Mouse (Mus musculus): Measurements from ENCODE around the gene Nit1. TPM values are rescaled to one million over a fixed set of nuclear protein-coding genes. Genes with fewer than 3 reads are reported as not detected.

Gene Nit1
- polyA plus RNA-seq, 1 experiment from 2014 or later, result 33.1 TPM

- H3K4me1 ChIP-seq (replicated peaks), result peaks cover 32% of the 10 kb centered on the region
- no peaks in the 10 kb centered on the region for H3K9me3 ChIP-seq (replicated peaks)
- no peaks in the 10 kb centered on the region for H3K36me3 ChIP-seq (replicated peaks)
- WGBS (ENCODE audit: insufficient replicate concordance), result 84% methylated on average over 2 of the region's 2 CpGs
- H3K4me3 ChIP-seq (replicated peaks), result no peak overlapping the region
- ATAC-seq (ENCODE audit: insufficient read depth), result no peak
- no peak overlapping the region for H3K9ac ChIP-seq
- H3K4me2 ChIP-seq, result no peak overlapping the region
- no peak overlapping the region for H3K27ac ChIP-seq (replicated peaks)
- no peaks in the 10 kb centered on the region for H3K27me3 ChIP-seq
Measured at GRCm38 (mm10) chr1:171349210-171349609, 3.8 kb upstream of the Nit1 start.

- H3K36me3 ChIP-seq (replicated peaks), result 0 out of 2 replicates have a peak, but pooled peaks cover under 1% of the 10 kb centered on the region
- 78% methylated on average over 3 of the region's 3 CpGs for WGBS (ENCODE audit: insufficient replicate concordance)
- no peaks in the 10 kb centered on the region for H3K9me3 ChIP-seq (replicated peaks)
- no peak overlapping the region for H3K4me3 ChIP-seq (replicated peaks)
- no peaks in the 10 kb centered on the region for H3K27me3 ChIP-seq
- H3K4me2 ChIP-seq, result no peak overlapping the region
- no peak overlapping the region for H3K9ac ChIP-seq
- H3K27ac ChIP-seq (replicated peaks), result no peak overlapping the region
- ATAC-seq (ENCODE audit: insufficient read depth), result no peak
- H3K4me1 ChIP-seq (replicated peaks), result peaks cover 32% of the 10 kb centered on the region
Measured at GRCm38 (mm10) chr1:171348665-171349064, 3.2 kb upstream of the Nit1 start.

- Histone ChIP-seq H3K9ac (peak overlapping the region; percentile 79), H3K36me3 (replicated peaks) (peaks cover 26% of the 10 kb centered on the region), H3K4me3 (replicated peaks) (peak overlapping the region; percentile 90), H3K4me2 (peak overlapping the region; percentile 84), H3K4me1 (replicated peaks) (peaks cover 32% of the 10 kb centered on the region), H3K27me3 (no peaks in the 10 kb centered on the region), H3K27ac (replicated peaks) (peak overlapping the region; percentile 77), H3K9me3 (replicated peaks) (no peaks in the 10 kb centered on the region)
- 0% methylated on average over 14 of the region's 14 CpGs for WGBS (ENCODE audit: insufficient replicate concordance)
- peak; percentile 34; the same call in 1 of the 2 replicates for ATAC-seq (ENCODE audit: insufficient read depth)
Measured at GRCm38 (mm10) chr1:171346095-171346450, 627 bp upstream of the Nit1 start.

- peak overlapping the region; percentile 79 for H3K9ac ChIP-seq
- H3K4me3 ChIP-seq (replicated peaks), result peak overlapping the region; percentile 90
- H3K4me2 ChIP-seq, result peak overlapping the region; percentile 84
- WGBS (ENCODE audit: insufficient replicate concordance), result 64% methylated on average over 9 of the region's 9 CpGs
- H3K36me3 ChIP-seq (replicated peaks), result peaks cover 39% of the 10 kb centered on the region
- peak; percentile 27 for ATAC-seq (ENCODE audit: insufficient read depth)
- no peaks in the 10 kb centered on the region for H3K27me3 ChIP-seq
- H3K4me1 ChIP-seq (replicated peaks), result peaks cover 27% of the 10 kb centered on the region
- no peaks in the 10 kb centered on the region for H3K9me3 ChIP-seq (replicated peaks)
- H3K27ac ChIP-seq (replicated peaks), result peak overlapping the region; percentile 77
Measured at GRCm38 (mm10) chr1:171344715-171345114, 731 bp downstream of the Nit1 start.

GRCm38 (mm10) chr1:171343922-171344677, 1.3 kb downstream of the Nit1 start:
- Histone ChIP-seq H3K4me2 (peak overlapping the region; percentile 84), H3K4me3 (replicated peaks) (peak overlapping the region; percentile 90; the same call in 1 of the 2 replicates), H3K36me3 (replicated peaks) (peaks cover 45% of the 10 kb centered on the region), H3K9me3 (replicated peaks) (no peaks in the 10 kb centered on the region), H3K4me1 (replicated peaks) (peaks cover 27% of the 10 kb centered on the region), H3K9ac (no peak overlapping the region), H3K27ac (replicated peaks) (peak overlapping the region; percentile 0; the same call in 1 of the 2 replicates), H3K27me3 (no peaks in the 10 kb centered on the region)
- 0 out of 2 replicates have a peak, but pooled peaks have one; percentile 16 for ATAC-seq (ENCODE audit: insufficient read depth)
- WGBS (ENCODE audit: insufficient replicate concordance), result 71% methylated on average over 9 of the region's 9 CpGs

GRCm38 (mm10) chr1:171342262-171343207, 2.9 kb downstream of the Nit1 start:
- Histone ChIP-seq H3K27ac (replicated peaks) (no peak overlapping the region), H3K9me3 (replicated peaks) (no peaks in the 10 kb centered on the region), H3K9ac (no peak overlapping the region), H3K36me3 (replicated peaks) (peaks cover 60% of the 10 kb centered on the region), H3K4me3 (replicated peaks) (no peak overlapping the region), H3K27me3 (no peaks in the 10 kb centered on the region), H3K4me1 (replicated peaks) (peaks cover 25% of the 10 kb centered on the region), H3K4me2 (no peak overlapping the region)
- 87% methylated on average over 16 of the region's 16 CpGs for WGBS (ENCODE audit: insufficient replicate concordance)
- ATAC-seq (ENCODE audit: insufficient read depth), result no peak

GRCm38 (mm10) chr1:171330216-171330560, 15.3 kb downstream of the Nit1 start:
- peak overlapping the region; percentile 78 for H3K4me2 ChIP-seq
- no peaks in the 10 kb centered on the region for H3K9me3 ChIP-seq (replicated peaks)
- peaks cover 6% of the 10 kb centered on the region; the same call in 1 of the 2 replicates for H3K36me3 ChIP-seq (replicated peaks)
- peak overlapping the region; percentile 93 for H3K4me3 ChIP-seq (replicated peaks)
- WGBS (ENCODE audit: insufficient replicate concordance), result 1% methylated on average over 4 of the region's 4 CpGs
- ATAC-seq (ENCODE audit: insufficient read depth), result no peak
- peak overlapping the region; percentile 85 for H3K9ac ChIP-seq
- peak overlapping the region; percentile 98 for H3K27ac ChIP-seq (replicated peaks)
- H3K27me3 ChIP-seq, result no peaks in the 10 kb centered on the region
- H3K4me1 ChIP-seq (replicated peaks), result peaks cover 48% of the 10 kb centered on the region

GRCm38 (mm10) chr1:171329433-171330215, 15.8 kb downstream of the Nit1 start:
- Histone ChIP-seq H3K27me3 (no peaks in the 10 kb centered on the region), H3K9ac (peak overlapping the region; percentile 85), H3K27ac (replicated peaks) (peak overlapping the region; percentile 98), H3K4me2 (peak overlapping the region; percentile 78), H3K4me3 (replicated peaks) (peak overlapping the region; percentile 93), H3K36me3 (replicated peaks) (peaks cover 6% of the 10 kb centered on the region; the same call in 1 of the 2 replicates), H3K4me1 (replicated peaks) (peaks cover 48% of the 10 kb centered on the region), H3K9me3 (replicated peaks) (no peaks in the 10 kb centered on the region)
- 2% methylated on average over 59 of the region's 61 CpGs for WGBS (ENCODE audit: insufficient replicate concordance)
- peak; percentile 71; the same call in 1 of the 2 replicates for ATAC-seq (ENCODE audit: insufficient read depth)

- under 1% methylated on average over 48 of the region's 48 CpGs for WGBS (ENCODE audit: insufficient replicate concordance)
- Histone ChIP-seq H3K27ac (replicated peaks) (peak within 1 kb of the TSS; percentile 98), H3K4me2 (peak within 1 kb of the TSS; percentile 78), H3K4me3 (replicated peaks) (peak within 1 kb of the TSS; percentile 93), H3K27me3 (no peaks in the 10 kb centered on the region), H3K9me3 (replicated peaks) (no peaks in the 10 kb centered on the region), H3K4me1 (replicated peaks) (peaks cover 48% of the 10 kb centered on the region), H3K36me3 (replicated peaks) (peaks cover 6% of the 10 kb centered on the region; the same call in 1 of the 2 replicates), H3K9ac (peak within 1 kb of the TSS; percentile 85)
- ATAC-seq (ENCODE audit: insufficient read depth), result peak; percentile 84
Measured at GRCm38 (mm10) chr1:171328839-171329432, 16.5 kb downstream of the Nit1 start, which contains the start of gene Dedd. Gene Dedd (plus strand): TSS chr1:171329145.

GRCm38 (mm10) chr1:171328244-171328643, 17.2 kb downstream of the Nit1 start:
- Histone ChIP-seq H3K27ac (replicated peaks) (peak overlapping the region; percentile 98), H3K4me2 (peak overlapping the region; percentile 78), H3K27me3 (no peaks in the 10 kb centered on the region), H3K4me1 (replicated peaks) (peaks cover 48% of the 10 kb centered on the region), H3K36me3 (replicated peaks) (peaks cover 6% of the 10 kb centered on the region; the same call in 1 of the 2 replicates), H3K9ac (peak overlapping the region; percentile 85), H3K4me3 (replicated peaks) (peak overlapping the region; percentile 93), H3K9me3 (replicated peaks) (no peaks in the 10 kb centered on the region)
- 24% methylated on average over 9 of the region's 9 CpGs for WGBS (ENCODE audit: insufficient replicate concordance)
- no peak for ATAC-seq (ENCODE audit: insufficient read depth)

Data from liver, embryonic 15.5 days (tissue).